Mouse (Mus musculus) B cell, adult 67 days (primary cell): ENCODE measurements around the gene Ces1h. TPM values are rescaled to one million over a fixed set of nuclear protein-coding genes. Genes with fewer than 3 reads are reported as not detected.

Experiments used
- total RNA-seq, 2 experiments: library from RNA; stranded (reverse); gene quantifications; 4 replicates each; pipeline ENCODE4 v1.2.4; 2023

Ces1h gene
- total RNA-seq, result not detected

DNA sequence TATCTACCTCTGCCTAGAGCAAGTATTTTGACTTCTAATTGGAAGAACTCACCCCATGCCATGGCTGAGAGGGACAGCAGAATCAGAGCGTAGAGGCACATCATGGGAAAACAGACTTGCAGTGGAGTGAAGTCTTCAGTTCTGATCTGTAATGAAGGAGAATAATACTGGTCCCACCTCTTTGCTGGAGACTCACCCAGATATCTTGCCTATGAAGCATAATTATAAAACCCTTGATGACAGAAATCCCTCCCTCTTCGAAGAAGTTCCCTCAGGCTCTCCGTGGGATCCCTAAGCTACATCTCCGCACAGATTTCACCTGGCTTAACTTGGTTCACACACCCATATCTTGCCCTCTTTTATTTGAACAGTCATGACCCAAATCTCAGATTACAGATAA, at the start of gene Ces1h:
TSS of gene Ces1h (minus strand) at position 101 of the 400 bp plus-strand sequence.

DNA sequence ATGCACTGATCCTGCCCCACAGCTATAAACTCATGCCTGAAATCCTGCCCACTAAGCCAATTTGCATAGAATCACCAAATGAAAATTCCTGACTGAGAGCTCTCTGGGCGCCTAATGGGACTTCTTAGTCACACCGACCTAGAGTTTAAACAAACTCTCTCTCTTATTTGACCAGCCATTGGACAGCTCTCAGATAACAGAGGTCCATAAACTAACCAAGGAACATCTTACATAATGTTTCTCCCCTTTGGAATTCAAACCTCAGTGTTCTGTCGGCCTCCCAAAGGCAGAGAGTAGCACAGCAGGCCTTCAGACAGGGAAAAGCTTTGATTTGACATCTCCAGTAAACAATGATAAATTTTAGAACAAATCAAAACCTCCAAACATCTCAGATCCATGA, 42.3 kb downstream of the Ces1h start, which contains the start of gene Ces1g:
TSS of gene Ces1g (minus strand) at position 102 of the 400 bp plus-strand sequence.

Other genes with a start within 250 kb of the Ces1h start
- not detected for gene Ces1c, start 248.4 kb downstream of the Ces1h start, total RNA-seq
- not detected for gene Ces1d, start 181.9 kb downstream of the Ces1h start, total RNA-seq
- gene Ces1e, start 150.1 kb downstream of the Ces1h start, total RNA-seq, result not detected
- not detected for gene Ces1f, start 100.0 kb downstream of the Ces1h start, total RNA-seq
- not detected for gene Ces1g, start 42.4 kb downstream of the Ces1h start, total RNA-seq
- not detected for gene Ces5a, start 156.1 kb upstream of the Ces1h start, total RNA-seq